Mouse (Mus musculus): ENCODE data around the gene Asic1. TPM values are rescaled to one million over a fixed set of nuclear protein-coding genes. Genes with fewer than 3 reads are reported as not detected.
A peak's percentile ranks its signal among the peaks of the same experiment; 100 is the strongest.
"Not testable (repeated sequence)": the region's sequence is repeated elsewhere in the genome, so short reads cannot be mapped to it uniquely, and the experiment has no call there.

The Asic1 gene
- total RNA-seq, 1 experiment from 2014 or later, result not detected

- ATAC-seq (replicated peaks in 1 of 2; ENCODE audit: insufficient read depth in 1 of 2, low FRiP score in 2 of 2, low TSS enrichment in 1 of 2, low read depth in 1 of 2, poor library complexity in 2 of 2, severe bottlenecking in 2 of 2), result no peak
Observed at GRCm38 (mm10) chr15:99690924-99691323, 20.8 kb downstream of the Asic1 start.

GRCm38 (mm10) chr15:99691976-99692375, 21.8 kb downstream of the Asic1 start:
- ATAC-seq (replicated peaks in 1 of 2; ENCODE audit: insufficient read depth in 1 of 2, low FRiP score in 2 of 2, low TSS enrichment in 1 of 2, low read depth in 1 of 2, poor library complexity in 2 of 2, severe bottlenecking in 2 of 2), result no peak

GRCm38 (mm10) chr15:99697309-99697708, 27.1 kb downstream of the Asic1 start:
- no peak for ATAC-seq (replicated peaks in 1 of 2; ENCODE audit: insufficient read depth in 1 of 2, low FRiP score in 2 of 2, low TSS enrichment in 1 of 2, low read depth in 1 of 2, poor library complexity in 2 of 2, severe bottlenecking in 2 of 2)

GRCm38 (mm10) chr15:99698533-99699085, 28.4 kb downstream of the Asic1 start:
- no peak for ATAC-seq (replicated peaks in 1 of 2; ENCODE audit: insufficient read depth in 1 of 2, low FRiP score in 2 of 2, low TSS enrichment in 1 of 2, low read depth in 1 of 2, poor library complexity in 2 of 2, severe bottlenecking in 2 of 2)

- no peak for ATAC-seq (replicated peaks in 1 of 2; ENCODE audit: insufficient read depth in 1 of 2, low FRiP score in 2 of 2, low TSS enrichment in 1 of 2, low read depth in 1 of 2, poor library complexity in 2 of 2, severe bottlenecking in 2 of 2)
Observed at GRCm38 (mm10) chr15:99699715-99700114, 29.5 kb downstream of the Asic1 start.

- no peak for ATAC-seq (replicated peaks in 1 of 2; ENCODE audit: insufficient read depth in 1 of 2, low FRiP score in 2 of 2, low TSS enrichment in 1 of 2, low read depth in 1 of 2, poor library complexity in 2 of 2, severe bottlenecking in 2 of 2)
Observed at GRCm38 (mm10) chr15:99700219-99701106, 30.3 kb downstream of the Asic1 start.

- not testable (repeated sequence) for ATAC-seq (replicated peaks in 1 of 2; ENCODE audit: insufficient read depth in 1 of 2, low FRiP score in 2 of 2, low TSS enrichment in 1 of 2, low read depth in 1 of 2, poor library complexity in 2 of 2, severe bottlenecking in 2 of 2)
Observed at GRCm38 (mm10) chr15:99701640-99701998, 31.5 kb downstream of the Asic1 start.

GRCm38 (mm10) chr15:99701999-99702900, 32.1 kb downstream of the Asic1 start, which contains the start of gene Smarcd1:
Gene Smarcd1 (plus strand): TSS chr15:99702129.
- peak; percentile 88 to 92 for ATAC-seq (replicated peaks in 1 of 2; ENCODE audit: insufficient read depth in 1 of 2, low FRiP score in 2 of 2, low TSS enrichment in 1 of 2, low read depth in 1 of 2, poor library complexity in 2 of 2, severe bottlenecking in 2 of 2)

- no peak for ATAC-seq (replicated peaks in 1 of 2; ENCODE audit: insufficient read depth in 1 of 2, low FRiP score in 2 of 2, low TSS enrichment in 1 of 2, low read depth in 1 of 2, poor library complexity in 2 of 2, severe bottlenecking in 2 of 2)
Observed at GRCm38 (mm10) chr15:99703104-99703503, 32.9 kb downstream of the Asic1 start.

- no peak for ATAC-seq (replicated peaks in 1 of 2; ENCODE audit: insufficient read depth in 1 of 2, low FRiP score in 2 of 2, low TSS enrichment in 1 of 2, low read depth in 1 of 2, poor library complexity in 2 of 2, severe bottlenecking in 2 of 2)
Observed at GRCm38 (mm10) chr15:99703676-99704040, 33.5 kb downstream of the Asic1 start.

- ATAC-seq (replicated peaks in 1 of 2; ENCODE audit: insufficient read depth in 1 of 2, low FRiP score in 2 of 2, low TSS enrichment in 1 of 2, low read depth in 1 of 2, poor library complexity in 2 of 2, severe bottlenecking in 2 of 2), result no peak
Observed at GRCm38 (mm10) chr15:99704041-99704681, 34.0 kb downstream of the Asic1 start.

GRCm38 (mm10) chr15:99704881-99705280, 34.7 kb downstream of the Asic1 start:
- no peak for ATAC-seq (replicated peaks in 1 of 2; ENCODE audit: insufficient read depth in 1 of 2, low FRiP score in 2 of 2, low TSS enrichment in 1 of 2, low read depth in 1 of 2, poor library complexity in 2 of 2, severe bottlenecking in 2 of 2)

- ATAC-seq (replicated peaks in 1 of 2; ENCODE audit: insufficient read depth in 1 of 2, low FRiP score in 2 of 2, low TSS enrichment in 1 of 2, low read depth in 1 of 2, poor library complexity in 2 of 2, severe bottlenecking in 2 of 2), result peak; percentile 26 to 52; a peak in 2 of 4 replicates
Observed at GRCm38 (mm10) chr15:99705440-99706048, 35.4 kb downstream of the Asic1 start, which contains the start of gene Gm17349. Gene Gm17349 (minus strand): TSS chr15:99705490.

GRCm38 (mm10) chr15:99708176-99708575, 38.0 kb downstream of the Asic1 start:
- no peak for ATAC-seq (replicated peaks in 1 of 2; ENCODE audit: insufficient read depth in 1 of 2, low FRiP score in 2 of 2, low TSS enrichment in 1 of 2, low read depth in 1 of 2, poor library complexity in 2 of 2, severe bottlenecking in 2 of 2)

- no peak for ATAC-seq (replicated peaks in 1 of 2; ENCODE audit: insufficient read depth in 1 of 2, low FRiP score in 2 of 2, low TSS enrichment in 1 of 2, low read depth in 1 of 2, poor library complexity in 2 of 2, severe bottlenecking in 2 of 2)
Observed at GRCm38 (mm10) chr15:99710221-99711190, 40.3 kb downstream of the Asic1 start.

- ATAC-seq (replicated peaks in 1 of 2; ENCODE audit: insufficient read depth in 1 of 2, low FRiP score in 2 of 2, low TSS enrichment in 1 of 2, low read depth in 1 of 2, poor library complexity in 2 of 2, severe bottlenecking in 2 of 2), result no peak
Observed at GRCm38 (mm10) chr15:99711491-99711890, 41.3 kb downstream of the Asic1 start.

Data from hematopoietic stem cell, adult 5-6 weeks (primary cell).